Mouse (Mus musculus) forebrain, embryonic 13.5 days (tissue): Measurements from ENCODE around the gene Satb2. TPM values are rescaled to one million over a fixed set of nuclear protein-coding genes. Genes with fewer than 3 reads are reported as not detected.
"Not testable (repeated sequence)": the region's sequence is repeated elsewhere in the genome, so short reads cannot be mapped to it uniquely, and the experiment has no call there.

Source experiments
- ATAC-seq: fragments of 200-750 bp; cut with Nextera tagmentation; 2 replicates; pipeline ENCODE4 v1.8.0; 2017
- H3K27ac ChIP-seq: fragments of 300-500 bp; sonication (generic); 2 replicates; pipeline ENCODE4 v1.5.1; 2015; ENCODE audit warnings: inconsistent platforms, mild to moderate bottlenecking, moderate library complexity
- H3K27me3 ChIP-seq: fragments of 300-500 bp; sonication (generic); 2 replicates; pipeline ENCODE4 v1.6.1; 2015; ENCODE audit warnings: mild to moderate bottlenecking, inconsistent platforms
- H3K36me3 ChIP-seq: fragments of 300-500 bp; sonication (generic); 2 replicates; pipeline ENCODE4 v1.6.1; 2015; ENCODE audit warnings: mild to moderate bottlenecking, inconsistent platforms; ENCODE audit not compliant: poor library complexity, severe bottlenecking
- H3K4me1 ChIP-seq: fragments of 300-500 bp; sonication (generic); 2 replicates; pipeline ENCODE4 v1.6.1; 2015; ENCODE audit warnings: inconsistent platforms
- H3K4me2 ChIP-seq: fragments of 300-500 bp; sonication (generic); 2 replicates; pipeline ENCODE4 v1.6.1; 2015; ENCODE audit warnings: inconsistent platforms, mild to moderate bottlenecking, moderate library complexity
- H3K4me3 ChIP-seq: fragments of 300-500 bp; sonication (generic); 2 replicates; pipeline ENCODE4 v1.5.1; 2015; ENCODE audit warnings: mild to moderate bottlenecking, inconsistent platforms
- H3K9ac ChIP-seq: fragments of 300-500 bp; sonication (generic); 2 replicates; pipeline ENCODE4 v1.6.1; 2015; ENCODE audit warnings: mild to moderate bottlenecking, inconsistent platforms
- H3K9me3 ChIP-seq: fragments of 300-500 bp; sonication (generic); replicated peaks from 2 replicates; pipeline ENCODE4 v1.6.1; 2016; ENCODE audit warnings: inconsistent platforms
- WGBS: fragments of 180-500 bp; shearing (Covaris S2); methylation state at CpG from one replicate; pipeline ENCODE4 v1.1.7; 2015; 5-methylcytosine and 5-hydroxymethylcytosine counted together
- polyA plus RNA-seq: library from polyadenylated mRNA; unstranded; fragments of >200 nt; fragmentation: Nextera tagmentation; extraction: Ambion mirVana; gene quantifications from 2 replicates; pipeline ENCODE4 v1.2.1, GENCODE M21; 2015

The Satb2 gene
- polyA plus RNA-seq, 1 experiment from 2014 or later: 10.2 TPM

GRCm38 (mm10) chr1:56811486-56811885 lies 167.0 kb downstream of the Satb2 start:
- no peak overlapping the region for H3K4me2 ChIP-seq
- 0 out of 2 replicates have a peak, but pooled peaks cover 5% of the 10 kb centered on the region for H3K4me1 ChIP-seq
- H3K27ac ChIP-seq: no peak overlapping the region
- no peak for ATAC-seq
- H3K4me3 ChIP-seq: no peak overlapping the region
- no peaks in the 10 kb centered on the region for H3K9me3 ChIP-seq
- no peak overlapping the region for H3K9ac ChIP-seq
- WGBS: 91% methylated on average over 3 of the region's 3 CpGs
- H3K27me3 ChIP-seq: no peaks in the 10 kb centered on the region
- no peaks in the 10 kb centered on the region for H3K36me3 ChIP-seq

- Histone ChIP-seq H3K4me3 (no peak overlapping the region), H3K4me2 (no peak overlapping the region), H3K9me3 (no peaks in the 10 kb centered on the region), H3K27ac (no peak overlapping the region), H3K36me3 (no peaks in the 10 kb centered on the region), H3K4me1 (no peaks in the 10 kb centered on the region), H3K27me3 (no peaks in the 10 kb centered on the region), H3K9ac (no peak overlapping the region)
- 82% methylated on average over 5 of the region's 5 CpGs for WGBS
- no peak for ATAC-seq
Observed at GRCm38 (mm10) chr1:56806006-56806405, 172.4 kb downstream of the Satb2 start.

GRCm38 (mm10) chr1:56800611-56801010 lies 177.8 kb downstream of the Satb2 start:
- 35% methylated on average over 7 of the region's 7 CpGs for WGBS
- H3K27me3 ChIP-seq: no peaks in the 10 kb centered on the region
- H3K4me1 ChIP-seq: 0 out of 2 replicates have a peak, but pooled peaks cover 3% of the 10 kb centered on the region
- H3K9me3 ChIP-seq: no peaks in the 10 kb centered on the region
- peaks cover 8% of the 10 kb centered on the region for H3K36me3 ChIP-seq
- peak; percentile 52; the same call in 1 of the 2 replicates for ATAC-seq
- H3K4me3 ChIP-seq: no peak overlapping the region
- H3K4me2 ChIP-seq: no peak overlapping the region
- no peak overlapping the region for H3K27ac ChIP-seq
- no peak overlapping the region for H3K9ac ChIP-seq

GRCm38 (mm10) chr1:56795016-56795608 lies 183.3 kb downstream of the Satb2 start:
- Histone ChIP-seq H3K4me2 (no peak overlapping the region), H3K27me3 (no peaks in the 10 kb centered on the region), H3K4me1 (no peaks in the 10 kb centered on the region), H3K36me3 (peaks cover 13% of the 10 kb centered on the region), H3K9ac (no peak overlapping the region), H3K4me3 (no peak overlapping the region), H3K27ac (no peak overlapping the region), H3K9me3 (no peaks in the 10 kb centered on the region)
- no peak for ATAC-seq
- 87% methylated on average over 19 of the region's 19 CpGs for WGBS

- Histone ChIP-seq H3K4me2 (no peak overlapping the region), H3K9ac (no peak overlapping the region), H3K9me3 (no peaks in the 10 kb centered on the region), H3K4me1 (no peaks in the 10 kb centered on the region), H3K4me3 (no peak overlapping the region), H3K27me3 (no peaks in the 10 kb centered on the region), H3K27ac (no peak overlapping the region), H3K36me3 (no peaks in the 10 kb centered on the region)
- no peak for ATAC-seq
- 86% methylated on average over 2 of the region's 2 CpGs for WGBS
Observed at GRCm38 (mm10) chr1:56789641-56790040, 188.8 kb downstream of the Satb2 start.

- H3K9ac ChIP-seq, H3K4me3 ChIP-seq, H3K4me1 ChIP-seq, H3K27ac ChIP-seq, H3K9me3 ChIP-seq, H3K36me3 ChIP-seq, H3K27me3 ChIP-seq, H3K4me2 ChIP-seq: not testable (repeated sequence)
- 91% methylated on average over 13 of the region's 13 CpGs for WGBS
- ATAC-seq: peak; percentile 65; the same call in 1 of the 2 replicates
Observed at GRCm38 (mm10) chr1:56782139-56782538, 196.3 kb downstream of the Satb2 start.

- no peak for ATAC-seq
- Histone ChIP-seq H3K4me3 (no peak overlapping the region), H3K9me3 (no peaks in the 10 kb centered on the region), H3K4me1 (no peaks in the 10 kb centered on the region), H3K27me3 (no peaks in the 10 kb centered on the region), H3K36me3 (no peaks in the 10 kb centered on the region), H3K4me2 (no peak overlapping the region), H3K27ac (no peak overlapping the region), H3K9ac (no peak overlapping the region)
- 85% methylated on average over 1 of the region's 1 CpGs for WGBS
Observed at GRCm38 (mm10) chr1:56764205-56764604, 214.2 kb downstream of the Satb2 start.

GRCm38 (mm10) chr1:56761512-56761911 lies 216.9 kb downstream of the Satb2 start:
- WGBS: 91% methylated on average over 1 of the region's 1 CpGs
- H3K4me2 ChIP-seq: no peak overlapping the region
- ATAC-seq: no peak
- no peak overlapping the region for H3K9ac ChIP-seq
- H3K27ac ChIP-seq: no peak overlapping the region
- H3K4me1 ChIP-seq: no peaks in the 10 kb centered on the region
- no peak overlapping the region for H3K4me3 ChIP-seq
- no peaks in the 10 kb centered on the region for H3K27me3 ChIP-seq
- H3K36me3 ChIP-seq: no peaks in the 10 kb centered on the region
- no peaks in the 10 kb centered on the region for H3K9me3 ChIP-seq

GRCm38 (mm10) chr1:56753283-56753682 lies 225.2 kb downstream of the Satb2 start:
- WGBS: 53% methylated on average over 1 of the region's 1 CpGs
- Histone ChIP-seq H3K4me3 (no peak overlapping the region), H3K9me3 (no peaks in the 10 kb centered on the region), H3K27ac (no peak overlapping the region), H3K27me3 (no peaks in the 10 kb centered on the region), H3K4me2 (no peak overlapping the region), H3K9ac (no peak overlapping the region), H3K4me1 (0 out of 2 replicates have a peak, but pooled peaks cover 4% of the 10 kb centered on the region), H3K36me3 (no peaks in the 10 kb centered on the region)
- ATAC-seq: no peak

GRCm38 (mm10) chr1:56750693-56751092 lies 227.8 kb downstream of the Satb2 start:
- no peak overlapping the region for H3K9ac ChIP-seq
- H3K27ac ChIP-seq: no peak overlapping the region
- H3K4me2 ChIP-seq: no peak overlapping the region
- H3K4me3 ChIP-seq: no peak overlapping the region
- no peaks in the 10 kb centered on the region for H3K36me3 ChIP-seq
- no peaks in the 10 kb centered on the region for H3K27me3 ChIP-seq
- 87% methylated on average over 2 of the region's 2 CpGs for WGBS
- H3K4me1 ChIP-seq: 0 out of 2 replicates have a peak, but pooled peaks cover 4% of the 10 kb centered on the region
- H3K9me3 ChIP-seq: no peaks in the 10 kb centered on the region
- ATAC-seq: no peak

- Histone ChIP-seq H3K36me3 (no peaks in the 10 kb centered on the region), H3K4me3 (no peak overlapping the region), H3K4me2 (no peak overlapping the region), H3K27ac (no peak overlapping the region), H3K9ac (no peak overlapping the region), H3K9me3 (no peaks in the 10 kb centered on the region), H3K4me1 (0 out of 2 replicates have a peak, but pooled peaks cover 4% of the 10 kb centered on the region), H3K27me3 (no peaks in the 10 kb centered on the region)
- ATAC-seq: peak; percentile 79
- 80% methylated on average over 16 of the region's 16 CpGs for WGBS
Observed at GRCm38 (mm10) chr1:56749629-56750311, 228.7 kb downstream of the Satb2 start.

GRCm38 (mm10) chr1:56748876-56749493 lies 229.5 kb downstream of the Satb2 start:
- Histone ChIP-seq H3K4me3 (no peak overlapping the region), H3K4me1 (0 out of 2 replicates have a peak, but pooled peaks cover 4% of the 10 kb centered on the region), H3K27ac (no peak overlapping the region), H3K36me3 (no peaks in the 10 kb centered on the region), H3K27me3 (no peaks in the 10 kb centered on the region), H3K4me2 (no peak overlapping the region), H3K9ac (no peak overlapping the region), H3K9me3 (no peaks in the 10 kb centered on the region)
- 0 out of 2 replicates have a peak, but pooled peaks have one; percentile 42 for ATAC-seq
- 89% methylated on average over 11 of the region's 11 CpGs for WGBS
